Mouse (Mus musculus): ENCODE results near the gene 1700088E04Rik. TPM values are rescaled to one million over a fixed set of nuclear protein-coding genes. Genes with fewer than 3 reads are reported as not detected.

The 1700088E04Rik gene
- 7.1 and 8.2 TPM in 2 replicates for polyA plus RNA-seq (2012; rRNA removed)

GRCm38 (mm10) chr15:79140866-79141565, at the start of gene 1700088E04Rik, which contains the start of gene Polr2f:
Gene 1700088E04Rik, minus strand, starts transcription at chr15:79141253.
Gene Polr2f, plus strand, starts transcription at chr15:79141009.

GRCm38 (mm10) chr15:79165140-79165539, 24.1 kb upstream of the 1700088E04Rik start, which contains the start of gene Sox10:
Gene Sox10, minus strand, starts transcription at chr15:79165240.

DNA sequence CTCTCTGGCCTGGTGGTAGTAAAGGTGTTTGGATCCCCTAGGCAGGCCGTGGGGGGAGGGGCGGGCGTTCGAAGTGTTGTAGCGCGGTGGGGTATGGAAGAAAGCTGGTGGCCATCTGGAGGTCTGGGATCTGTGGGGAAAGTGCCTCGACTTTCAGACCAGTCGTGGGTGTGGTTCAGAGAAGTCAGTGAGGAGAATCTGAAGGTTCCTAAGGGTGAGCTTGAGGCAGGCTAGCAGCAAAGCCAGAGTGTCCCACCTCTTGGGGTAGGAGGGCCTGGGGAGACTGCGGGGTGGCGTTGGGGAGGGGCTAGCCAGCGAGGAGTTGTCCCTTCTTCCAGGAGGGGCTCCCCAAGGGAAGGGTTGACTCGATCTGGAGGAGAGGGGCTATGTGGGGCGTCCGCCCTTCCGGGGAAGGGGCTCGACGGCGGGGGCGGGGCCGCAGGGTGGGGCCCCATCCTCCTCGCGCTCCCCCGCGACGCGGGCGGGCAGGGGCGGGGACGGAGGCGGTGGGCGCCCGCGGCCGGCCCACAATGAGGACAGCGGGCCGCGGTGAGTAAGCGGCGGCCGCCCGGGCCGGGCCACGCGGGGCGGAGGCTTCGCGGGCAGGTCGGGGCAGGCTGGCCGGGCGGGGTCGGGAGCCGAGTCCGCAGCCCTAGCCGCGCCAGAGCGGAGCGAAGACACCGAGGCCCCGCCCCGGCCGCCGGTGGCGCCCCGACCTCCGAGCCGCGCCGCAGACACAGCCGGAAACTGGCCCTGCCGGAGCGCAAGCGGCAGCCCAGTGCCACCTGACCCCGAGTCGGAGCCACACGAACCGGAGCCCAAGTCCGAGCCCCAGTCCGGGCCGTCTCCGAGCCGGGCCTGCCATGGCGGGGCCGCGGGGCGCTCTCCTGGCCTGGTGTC, 32.4 kb downstream of the 1700088E04Rik start, which contains the start of gene Micall1:
Gene Micall1, plus strand, starts transcription at position 478 of the 900 bp plus-strand sequence.

Other genes starting within 250 kb of the 1700088E04Rik start
- 0.06 TPM in 2 replicates for gene Gm49510, start 241.6 kb downstream of the 1700088E04Rik start, polyA plus RNA-seq (2012; rRNA removed)
- 17.2 and 36.7 TPM in 2 replicates for gene Sh3bp1, start 241.5 kb downstream of the 1700088E04Rik start, polyA plus RNA-seq (2012; rRNA removed)
- gene Pdxp, start 227.3 kb downstream of the 1700088E04Rik start, polyA plus RNA-seq (2012; rRNA removed): 36.2 and 38.7 TPM in 2 replicates
- 294 and 553 TPM in 2 replicates for gene Lgals1, start 214.5 kb downstream of the 1700088E04Rik start, polyA plus RNA-seq (2012; rRNA removed)
- 36.5 and 40.1 TPM in 2 replicates for gene Nol12, start 206.3 kb downstream of the 1700088E04Rik start, polyA plus RNA-seq (2012; rRNA removed)
- gene Triobp, start 193.5 kb downstream of the 1700088E04Rik start, polyA plus RNA-seq (2012; rRNA removed): 51.7 and 58.0 TPM in 2 replicates
- gene H1f0, start 112.8 kb downstream of the 1700088E04Rik start, polyA plus RNA-seq (2012; rRNA removed): 366 and 397 TPM in 2 replicates
- gene Galr3, start 99.4 kb downstream of the 1700088E04Rik start, polyA plus RNA-seq (2012; rRNA removed): 0.18 and 0.24 TPM in 2 replicates
- 39.7 and 53.6 TPM in 2 replicates for gene Ankrd54, start 78.4 kb downstream of the 1700088E04Rik start, polyA plus RNA-seq (2012; rRNA removed)
- gene Eif3l, start 66.1 kb downstream of the 1700088E04Rik start, polyA plus RNA-seq (2012; rRNA removed): 143 and 242 TPM in 2 replicates
- gene Micall1, start 32.4 kb downstream of the 1700088E04Rik start, polyA plus RNA-seq (2012; rRNA removed): 18.6 and 19.1 TPM in 2 replicates
- 211 and 410 TPM in 2 replicates for gene Polr2f, start 244 bp downstream of the 1700088E04Rik start, polyA plus RNA-seq (2012; rRNA removed)
- 4.5 and 20.6 TPM in 2 replicates for gene Sox10, start 24.0 kb upstream of the 1700088E04Rik start, polyA plus RNA-seq (2012; rRNA removed)
- 73.7 and 74.5 TPM in 2 replicates for gene Pick1, start 87.9 kb upstream of the 1700088E04Rik start, polyA plus RNA-seq (2012; rRNA removed)
- 0.86 and 1.3 TPM in 2 replicates for gene Gm49486, start 88.1 kb upstream of the 1700088E04Rik start, polyA plus RNA-seq (2012; rRNA removed)
- gene Slc16a8, start 113.5 kb upstream of the 1700088E04Rik start, polyA plus RNA-seq (2012; rRNA removed): 0.02 and 0.04 TPM in 2 replicates
- 1.3 and 2.3 TPM in 2 replicates for gene Baiap2l2, start 144.3 kb upstream of the 1700088E04Rik start, polyA plus RNA-seq (2012; rRNA removed)
- gene Pla2g6, start 187.1 kb upstream of the 1700088E04Rik start, polyA plus RNA-seq (2012; rRNA removed): 40.8 and 58.6 TPM in 2 replicates
- 2.8 and 3.6 TPM in 2 replicates for gene Maff, start 205.4 kb upstream of the 1700088E04Rik start, polyA plus RNA-seq (2012; rRNA removed)